Mouse (Mus musculus) lung, postnatal 36 days (tissue): ENCODE results near the gene Rbfox1.

ENCODE experiments used
- DNase-seq: peaks from one replicate; pipeline ENCODE4 v3.0.0; 2022; ENCODE audit warnings: mixed read lengths

Gene Rbfox1

DNA sequence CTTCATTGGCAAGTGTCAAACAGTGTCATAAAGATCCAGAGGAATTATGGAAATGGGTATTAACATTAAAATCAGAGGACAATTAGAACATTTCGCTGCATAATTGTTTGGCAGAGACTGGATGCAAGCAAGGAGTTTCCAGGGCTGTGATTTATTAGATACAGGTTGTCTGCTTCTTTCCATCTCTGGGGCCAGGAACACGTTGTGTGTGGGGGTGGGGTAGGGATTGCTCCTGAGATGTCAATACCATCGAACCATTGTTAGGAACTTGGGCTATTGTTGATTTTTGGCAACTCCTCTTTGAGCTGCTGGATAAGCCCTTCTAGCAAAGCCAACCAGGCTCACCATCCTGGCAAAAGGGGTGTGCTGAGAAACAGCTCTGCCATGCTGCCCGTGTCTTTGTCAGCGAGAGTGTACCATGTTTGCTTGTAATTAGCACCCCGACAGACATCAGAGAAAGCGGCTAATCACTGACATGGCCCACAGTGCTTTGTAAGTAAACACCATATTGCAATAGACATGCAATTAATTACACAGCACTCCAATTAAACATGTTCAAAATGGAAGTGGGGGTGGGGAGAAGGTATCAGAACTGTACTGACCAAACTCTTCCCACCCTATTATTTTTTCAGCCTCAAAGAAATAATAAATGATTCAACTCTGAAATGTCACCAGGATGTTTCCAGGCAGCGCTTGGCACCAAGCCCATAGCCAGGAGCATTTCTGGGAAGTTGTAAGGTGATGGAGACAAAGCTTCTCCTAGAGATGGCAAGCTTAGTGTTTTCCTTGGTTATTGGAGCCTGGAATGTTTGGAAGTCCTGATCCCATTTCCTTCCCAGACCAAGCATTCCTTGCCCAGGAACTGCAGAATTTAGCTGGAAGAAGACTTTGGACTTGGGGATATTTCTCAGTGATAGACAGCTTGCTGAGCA lies 1562.8 kb downstream of the Rbfox1 start:
- DNase-seq = no peak

DNA sequence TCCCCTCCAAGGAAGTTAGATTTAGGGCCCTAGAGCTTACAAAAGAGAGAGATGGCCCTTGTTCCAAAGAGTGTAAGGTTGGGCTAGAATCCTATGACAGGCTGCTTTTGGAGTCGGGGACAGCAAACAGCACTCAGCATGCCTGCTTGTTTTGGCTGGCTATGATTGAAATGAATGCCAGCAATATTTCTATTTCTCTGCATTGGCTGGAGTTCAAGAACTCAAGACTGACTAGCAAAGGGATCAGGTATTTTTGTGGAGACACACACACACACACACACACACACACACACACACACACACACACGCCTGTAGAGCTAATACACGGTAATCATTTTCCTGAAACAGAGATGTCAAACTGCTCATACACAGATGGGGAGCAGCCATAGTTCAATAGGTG lies 1566.0 kb downstream of the Rbfox1 start:
- DNase-seq = no peak

GRCm38 (mm10) chr16:7457571-7457970 lies 1572.4 kb downstream of the Rbfox1 start:
- DNase-seq = no peak
